ENCODE assay signal across 17 mouse cellular contexts in genomic region chr16:76238784-76239183, GRCm38 (mm10).
"Had no signal": no experiment of that assay in that cellular context is flagged by ENCODE, and none has a peak within 500 bp of the region (broad histone marks: within the 10 kb centered on the region; RNA-seq: fewer than 3 reads in every experiment).

No protein-coding gene starts in this region.

- H3K4me1 ChIP-seq: lung, embryonic 15.5 days; midbrain, embryonic 12.5 days; midbrain, embryonic 15.5 days; neural tube, embryonic 12.5 days; stomach, embryonic 15.5 days had no signal

- H3K9ac ChIP-seq: liver, postnatal 0 days; lung, embryonic 15.5 days; midbrain, embryonic 12.5 days; midbrain, embryonic 15.5 days; neural tube, embryonic 12.5 days; stomach, embryonic 15.5 days had no signal

- ATAC-seq: liver, postnatal 0 days; lung, postnatal 0 days; midbrain, embryonic 15.5 days had no signal

- H3K4me3 ChIP-seq: lung, embryonic 15.5 days; megakaryocyte, embryonic 14.5 days; midbrain, embryonic 12.5 days; midbrain, embryonic 15.5 days; neural tube, embryonic 12.5 days; stomach, embryonic 15.5 days had no signal

- H3K27me3 ChIP-seq: lung, embryonic 15.5 days; megakaryocyte, embryonic 14.5 days; midbrain, embryonic 12.5 days; midbrain, embryonic 15.5 days; neural tube, embryonic 12.5 days; stomach, embryonic 15.5 days had no signal

- H3K4me2 ChIP-seq: lung, embryonic 15.5 days; midbrain, embryonic 12.5 days; midbrain, embryonic 15.5 days; neural tube, embryonic 12.5 days; stomach, embryonic 15.5 days had no signal

- H3K9me3 ChIP-seq: lung, embryonic 15.5 days; megakaryocyte, embryonic 14.5 days; midbrain, embryonic 12.5 days; midbrain, embryonic 15.5 days; neural tube, embryonic 12.5 days; stomach, embryonic 15.5 days had no signal

- H3K27ac ChIP-seq: lung, embryonic 15.5 days; macrophage; midbrain, embryonic 12.5 days; midbrain, embryonic 15.5 days; neural tube, embryonic 12.5 days; stomach, embryonic 15.5 days; stomach, postnatal 0 days had no signal

- DNase-seq: liver, postnatal 0 days; lung, adult 2 months; lung, postnatal 14 days; lung, postnatal 36 days; right cerebral cortex, postnatal 14 days; thymus, adult 2 months; thymus, postnatal 25 days; thymus, postnatal 4 days had no signal

- H3K36me3 ChIP-seq: lung, embryonic 15.5 days; midbrain, embryonic 12.5 days; midbrain, embryonic 15.5 days; neural tube, embryonic 12.5 days; stomach, embryonic 15.5 days had no signal
